Mouse (Mus musculus): ENCODE data around the gene Fbxw26.
"Not testable (repeated sequence)": the region's sequence is repeated elsewhere in the genome, so short reads cannot be mapped to it uniquely, and the experiment has no call there.

- TF ChIP-seq POLR2A (IDR thresholded peaks at IDR 0.05; ENCODE audit: insufficient read depth, low read length); EP300 (IDR thresholded peaks at IDR 0.05; ENCODE audit: insufficient read depth, low read depth, low read length): not testable (repeated sequence)
Measured at GRCm38 (mm10) chr9:109745989-109746388, at the start of gene Fbxw26.

Data from ES-Bruce4 (cell line).